Mouse (Mus musculus): Measurements from ENCODE around the gene Ildr2.

GRCm38 (mm10) chr1:166256302-166256701 is 2.4 kb downstream of the Ildr2 start:
- TF ChIP-seq CTCF (IDR thresholded peaks at IDR 0.05; ENCODE audit: low read depth, low read length) (no peak), POLR2A (IDR thresholded peaks at IDR 0.05; ENCODE audit: borderline replicate concordance, low read depth, low read length) (no peak)

Measured in bone marrow macrophage, adult 2 months (primary cell).